Mouse (Mus musculus): Measurements from ENCODE around the gene AU040320. TPM values are rescaled to one million over a fixed set of nuclear protein-coding genes. Genes with fewer than 3 reads are reported as not detected.

AU040320 gene
- total and polyA plus RNA-seq, 2 experiments from 2014 or later, result 33.6 to 45.4 TPM

DNA sequence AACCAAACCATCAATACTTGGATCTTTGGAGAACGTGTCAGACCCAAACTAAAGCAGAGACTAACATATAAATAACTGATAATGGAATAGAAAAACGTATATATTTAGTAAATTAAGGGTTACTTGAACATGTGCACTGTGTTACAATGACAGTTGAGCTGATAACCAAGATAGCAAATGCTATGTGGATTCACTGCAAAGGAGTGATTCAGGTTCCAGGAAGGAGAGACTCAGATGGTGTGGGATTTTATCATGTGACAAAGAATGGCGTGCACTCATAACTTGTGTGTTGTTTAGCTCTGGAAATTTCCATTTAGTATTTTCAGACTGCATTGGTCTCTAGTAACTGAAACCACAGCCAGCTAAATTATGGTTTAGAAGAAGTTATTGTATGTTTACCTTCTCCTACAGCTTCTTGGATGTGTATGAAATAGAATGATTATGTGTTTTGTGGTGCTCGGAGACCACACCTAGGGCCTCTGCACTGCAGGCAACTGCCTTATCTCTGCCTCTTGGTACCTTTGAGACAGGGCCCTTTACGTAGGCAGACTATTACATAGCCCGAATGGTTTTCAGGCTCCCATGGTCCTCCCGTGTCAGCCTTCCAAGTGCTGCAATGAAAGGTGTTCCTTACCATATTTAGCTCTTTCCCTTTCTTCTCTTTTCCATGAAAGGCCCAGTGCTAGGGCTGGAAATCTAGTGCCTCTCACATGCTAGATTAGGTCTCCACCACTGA, 53.5 kb downstream of the AU040320 start:
- no peak overlapping the region for H3K4me3 ChIP-seq (ENCODE audit: low read length)
- no peaks in the 10 kb centered on the region for H3K9me3 ChIP-seq (ENCODE audit: low read length)
- H3K36me3 ChIP-seq (ENCODE audit: insufficient read depth, low read length), result peaks cover 8% of the 10 kb centered on the region; the same call in 1 of the 2 replicates
- TF ChIP-seq CTCF (IDR thresholded peaks at IDR 0.05; ENCODE audit: low read depth), result no peak
- H3K27ac ChIP-seq, result no peak overlapping the region
- WGBS, result 94% methylated on average over 7 of the region's 7 CpGs
- ATAC-seq (no peak), DNase-seq (ENCODE audit: low spot score) (no peak)
- H3K9ac ChIP-seq (replicated peaks; ENCODE audit: low read length), result no peak overlapping the region
- no peaks in the 10 kb centered on the region for H3K4me1 ChIP-seq (ENCODE audit: insufficient read depth, low read length)
- H3K4me2 ChIP-seq (ENCODE audit: low read depth, low read length), result no peak overlapping the region
- H3K27me3 ChIP-seq (ENCODE audit: insufficient read depth, low read length), result no peaks in the 10 kb centered on the region

DNA sequence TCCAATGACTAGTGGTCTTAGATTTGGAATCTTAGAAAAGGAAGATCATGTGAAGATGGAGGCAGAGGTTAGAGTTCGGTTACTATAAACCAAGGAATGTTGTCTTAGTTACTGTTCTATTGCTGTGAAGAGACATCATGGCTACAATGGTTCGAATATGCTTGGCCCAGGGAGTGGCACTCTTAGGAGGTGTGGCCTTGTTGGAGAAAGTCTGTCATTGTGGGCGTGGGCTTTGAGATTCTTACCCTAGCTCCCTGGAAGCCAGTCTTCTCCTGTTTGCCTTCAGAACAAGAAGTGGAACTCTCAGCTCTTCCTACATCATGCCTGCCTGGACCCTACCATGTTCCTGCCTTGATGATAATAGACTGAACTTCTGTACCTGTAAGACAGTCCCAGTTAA, 57.2 kb downstream of the AU040320 start:
- WGBS, result 91% methylated on average over 3 of the region's 3 CpGs
- DNase-seq (ENCODE audit: low spot score) (no peak), ATAC-seq (no peak)
- H3K4me1 ChIP-seq (ENCODE audit: insufficient read depth, low read length), result no peaks in the 10 kb centered on the region
- H3K36me3 ChIP-seq (ENCODE audit: insufficient read depth, low read length), result peaks cover 17% of the 10 kb centered on the region
- no peak for TF ChIP-seq CTCF (IDR thresholded peaks at IDR 0.05; ENCODE audit: low read depth)
- no peak overlapping the region for H3K4me3 ChIP-seq (ENCODE audit: low read length)
- no peaks in the 10 kb centered on the region for H3K9me3 ChIP-seq (ENCODE audit: low read length)
- no peak overlapping the region for H3K27ac ChIP-seq
- H3K9ac ChIP-seq (replicated peaks; ENCODE audit: low read length), result no peak overlapping the region
- no peaks in the 10 kb centered on the region for H3K27me3 ChIP-seq (ENCODE audit: insufficient read depth, low read length)
- H3K4me2 ChIP-seq (ENCODE audit: low read depth, low read length), result no peak overlapping the region

GRCm38 (mm10) chr4:126813212-126813611, 59.9 kb downstream of the AU040320 start:
- H3K9ac ChIP-seq (replicated peaks; ENCODE audit: low read length), result no peak overlapping the region
- H3K4me3 ChIP-seq (ENCODE audit: low read length), result no peak overlapping the region
- no peaks in the 10 kb centered on the region for H3K9me3 ChIP-seq (ENCODE audit: low read length)
- TF ChIP-seq CTCF (IDR thresholded peaks at IDR 0.05; ENCODE audit: low read depth), result no peak
- no peak for ATAC-seq
- peaks cover 34% of the 10 kb centered on the region for H3K36me3 ChIP-seq (ENCODE audit: insufficient read depth, low read length)
- H3K27ac ChIP-seq, result no peak overlapping the region
- 70% methylated on average over 5 of the region's 5 CpGs for WGBS
- DNase-seq (ENCODE audit: low spot score), result no peak
- H3K27me3 ChIP-seq (ENCODE audit: insufficient read depth, low read length), result no peaks in the 10 kb centered on the region
- no peaks in the 10 kb centered on the region for H3K4me1 ChIP-seq (ENCODE audit: insufficient read depth, low read length)
- H3K4me2 ChIP-seq (ENCODE audit: low read depth, low read length), result no peak overlapping the region

DNA sequence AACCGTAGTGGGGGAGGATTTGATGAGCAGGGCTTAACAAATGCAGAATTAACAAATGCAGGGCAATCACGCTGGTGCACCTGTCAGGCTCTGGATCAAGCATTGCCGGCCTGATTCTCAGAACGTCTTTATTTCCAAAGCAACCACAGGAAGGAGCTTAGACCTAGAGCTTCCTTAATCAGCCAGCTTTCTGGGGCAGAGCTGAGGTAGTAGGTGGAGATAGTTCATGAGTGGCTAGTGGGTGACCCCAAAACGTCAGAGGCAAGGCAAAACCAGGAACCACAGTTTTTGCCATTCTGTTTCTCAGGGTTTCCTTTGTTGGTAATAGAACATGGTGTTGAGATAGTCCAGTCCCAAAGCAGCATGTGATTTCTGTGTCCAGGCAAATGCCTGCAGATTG, 61.5 kb downstream of the AU040320 start:
- ATAC-seq, result no peak
- WGBS, result 72% methylated on average over 5 of the region's 5 CpGs
- no peak for DNase-seq (ENCODE audit: low spot score)
- H3K9ac ChIP-seq (replicated peaks; ENCODE audit: low read length), result no peak overlapping the region
- no peak overlapping the region for H3K27ac ChIP-seq
- peaks cover 26% of the 10 kb centered on the region for H3K36me3 ChIP-seq (ENCODE audit: insufficient read depth, low read length)
- no peak for TF ChIP-seq CTCF (IDR thresholded peaks at IDR 0.05; ENCODE audit: low read depth)
- no peak overlapping the region for H3K4me2 ChIP-seq (ENCODE audit: low read depth, low read length)
- H3K4me1 ChIP-seq (ENCODE audit: insufficient read depth, low read length), result no peaks in the 10 kb centered on the region
- no peaks in the 10 kb centered on the region for H3K9me3 ChIP-seq (ENCODE audit: low read length)
- no peak overlapping the region for H3K4me3 ChIP-seq (ENCODE audit: low read length)
- no peaks in the 10 kb centered on the region for H3K27me3 ChIP-seq (ENCODE audit: insufficient read depth, low read length)

- H3K4me3 ChIP-seq (ENCODE audit: low read length), result no peak overlapping the region
- H3K27ac ChIP-seq, result 0 out of 2 replicates have a peak overlapping the region, but pooled peaks have one; percentile 7
- TF ChIP-seq CTCF (IDR thresholded peaks at IDR 0.05; ENCODE audit: low read depth), result no peak
- peaks cover 3% of the 10 kb centered on the region; the same call in 1 of the 2 replicates for H3K4me1 ChIP-seq (ENCODE audit: insufficient read depth, low read length)
- ATAC-seq (peak; percentile 29; the same call in 1 of the 2 replicates), DNase-seq (ENCODE audit: low spot score) (peak; percentile 50)
- 47% methylated on average over 9 of the region's 9 CpGs for WGBS
- no peaks in the 10 kb centered on the region for H3K9me3 ChIP-seq (ENCODE audit: low read length)
- H3K9ac ChIP-seq (replicated peaks; ENCODE audit: low read length), result no peak overlapping the region
- no peaks in the 10 kb centered on the region for H3K36me3 ChIP-seq (ENCODE audit: insufficient read depth, low read length)
- H3K27me3 ChIP-seq (ENCODE audit: insufficient read depth, low read length), result no peaks in the 10 kb centered on the region
- no peak overlapping the region for H3K4me2 ChIP-seq (ENCODE audit: low read depth, low read length)
Measured at GRCm38 (mm10) chr4:126822891-126823882, 69.8 kb downstream of the AU040320 start.

- Histone ChIP-seq H3K9me3 (ENCODE audit: low read length) (no peaks in the 10 kb centered on the region), H3K36me3 (ENCODE audit: insufficient read depth, low read length) (no peaks in the 10 kb centered on the region), H3K27me3 (ENCODE audit: insufficient read depth, low read length) (no peaks in the 10 kb centered on the region), H3K4me2 (ENCODE audit: low read depth, low read length) (no peak overlapping the region), H3K4me1 (ENCODE audit: insufficient read depth, low read length) (peaks cover 3% of the 10 kb centered on the region; the same call in 1 of the 2 replicates), H3K27ac (no peak overlapping the region), H3K4me3 (ENCODE audit: low read length) (no peak overlapping the region), H3K9ac (replicated peaks; ENCODE audit: low read length) (no peak overlapping the region)
- WGBS, result 92% methylated on average over 5 of the region's 5 CpGs
- TF ChIP-seq CTCF (IDR thresholded peaks at IDR 0.05; ENCODE audit: low read depth), result no peak
- DNase-seq (ENCODE audit: low spot score) (no peak), ATAC-seq (no peak)
Measured at GRCm38 (mm10) chr4:126823917-126824316, 70.6 kb downstream of the AU040320 start.
